Mouse (Mus musculus): Measurements from ENCODE around the gene Plxnc1. TPM values are rescaled to one million over a fixed set of nuclear protein-coding genes. Genes with fewer than 3 reads are reported as not detected.
A peak's percentile ranks its signal among the peaks of the same experiment; 100 is the strongest.

Gene Plxnc1
- polyA plus RNA-seq (2015; fragmentation: Nextera tagmentation; extraction: Ambion mirVana), result 2.4 and 3.1 TPM in 2 replicates

DNA sequence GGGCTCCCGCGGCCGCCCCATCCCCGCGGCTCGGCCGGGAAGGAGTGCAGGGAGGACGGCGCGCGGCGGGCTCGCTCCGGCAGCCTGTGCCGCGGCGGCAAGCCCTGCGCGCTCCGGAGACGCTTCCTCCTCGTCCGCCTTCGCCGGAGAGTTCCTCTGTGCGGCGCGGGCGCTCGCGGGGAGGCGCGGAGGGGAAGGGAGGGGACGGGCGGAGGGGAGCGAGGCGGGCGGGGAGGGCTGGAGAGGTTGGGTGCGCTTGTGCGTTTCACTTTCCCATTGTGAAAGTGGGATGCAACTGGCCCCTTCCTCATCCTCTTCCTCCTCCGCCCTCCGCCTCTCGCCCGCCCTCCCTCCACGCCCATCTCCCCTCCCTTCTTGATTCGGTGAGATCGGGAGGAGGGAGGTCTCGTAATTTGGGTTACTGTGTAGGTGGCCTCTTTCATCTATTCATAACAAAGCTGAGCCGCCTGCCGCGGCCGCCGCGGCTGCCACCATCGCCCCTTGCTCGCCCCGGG is at the start of gene Plxnc1:
TSS of gene Plxnc1 (minus strand) at position 145 of the 515 bp plus-strand sequence.
- Histone ChIP-seq H3K4me3 (peak within 1 kb of the TSS; percentile 74), H3K27me3 (peaks cover 69% of the 10 kb centered on the region), H3K4me1 (peaks cover 37% of the 10 kb centered on the region), H3K9me3 (no peaks in the 10 kb centered on the region), H3K36me3 (no peaks in the 10 kb centered on the region), H3K9ac (peak within 1 kb of the TSS; percentile 83), H3K27ac (peak within 1 kb of the TSS; percentile 11; the same call in 1 of the 2 replicates), H3K4me2 (peak within 1 kb of the TSS; percentile 97)
- WGBS, result 0% methylated on average over 38 of the region's 57 CpGs
- ATAC-seq (ENCODE audit: insufficient number of reproducible peaks, insufficient read depth, low FRiP score, low TSS enrichment, low read depth), result no peak

DNA sequence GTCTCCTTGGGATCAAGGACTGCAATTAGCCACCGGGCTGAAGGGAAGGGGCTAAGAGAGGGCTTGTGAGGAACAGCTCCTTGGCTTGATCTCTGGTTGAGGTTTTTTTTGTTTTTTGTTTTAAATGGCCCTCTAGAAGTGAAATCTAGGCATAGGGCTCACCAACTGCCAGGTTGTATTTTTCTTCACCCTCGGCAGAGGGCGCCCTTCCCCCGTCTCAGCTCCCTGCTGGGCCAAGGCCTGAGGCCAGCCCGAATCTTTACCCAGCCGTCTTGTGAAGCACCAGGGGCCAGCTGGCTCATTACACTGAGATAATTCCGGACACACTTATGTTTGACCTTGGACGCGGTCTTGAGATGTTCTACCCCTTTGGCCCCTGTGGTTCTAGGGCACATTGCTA is 47.5 kb upstream of the Plxnc1 start:
- Histone ChIP-seq H3K4me1 (peaks cover 12% of the 10 kb centered on the region), H3K36me3 (no peaks in the 10 kb centered on the region), H3K27me3 (peaks cover 10% of the 10 kb centered on the region; the same call in 1 of the 2 replicates), H3K9me3 (no peaks in the 10 kb centered on the region), H3K9ac (no peak overlapping the region), H3K27ac (no peak overlapping the region), H3K4me2 (peak overlapping the region; percentile 57), H3K4me3 (peak overlapping the region; percentile 31; the same call in 1 of the 2 replicates)
- no peak for ATAC-seq (ENCODE audit: insufficient number of reproducible peaks, insufficient read depth, low FRiP score, low TSS enrichment, low read depth)
- WGBS, result 12% methylated on average over 9 of the region's 9 CpGs

DNA sequence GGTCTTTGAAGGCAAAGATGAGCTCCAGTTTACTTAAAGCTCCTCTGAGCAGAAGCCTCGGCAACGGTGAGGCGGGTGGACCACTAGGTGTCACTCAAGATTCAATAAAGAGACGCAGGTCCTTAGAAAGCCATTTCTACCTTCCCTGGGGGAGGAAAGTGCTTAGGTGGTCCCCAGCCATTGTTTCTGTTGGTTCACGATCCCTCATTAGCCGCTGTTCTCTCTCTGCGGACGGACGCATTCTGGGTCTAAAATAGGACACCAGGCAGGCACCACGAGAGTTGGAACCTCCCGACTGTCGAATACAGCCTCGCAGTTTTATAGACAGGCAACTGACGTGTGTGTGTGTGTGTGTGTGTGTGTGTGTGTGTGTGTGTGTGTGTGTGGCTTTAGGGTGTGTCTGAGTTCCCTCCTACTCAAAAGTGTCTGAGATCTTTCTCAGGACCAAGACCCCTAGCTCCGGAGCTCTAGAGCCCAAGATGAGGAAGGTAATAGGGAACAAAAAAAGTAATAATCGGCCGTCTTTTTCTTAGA is 47.0 kb upstream of the Plxnc1 start:
- H3K4me1 ChIP-seq, result peaks cover 12% of the 10 kb centered on the region
- no peak for ATAC-seq (ENCODE audit: insufficient number of reproducible peaks, insufficient read depth, low FRiP score, low TSS enrichment, low read depth)
- H3K9ac ChIP-seq, result peak overlapping the region; percentile 58; the same call in 1 of the 2 replicates
- peak overlapping the region; percentile 31 for H3K4me3 ChIP-seq
- H3K4me2 ChIP-seq, result peak overlapping the region; percentile 57
- H3K36me3 ChIP-seq, result no peaks in the 10 kb centered on the region
- peaks cover 10% of the 10 kb centered on the region; the same call in 1 of the 2 replicates for H3K27me3 ChIP-seq
- WGBS, result 13% methylated on average over 17 of the region's 17 CpGs
- H3K27ac ChIP-seq, result 0 out of 2 replicates have a peak overlapping the region, but pooled peaks have one; percentile 16
- no peaks in the 10 kb centered on the region for H3K9me3 ChIP-seq

DNA sequence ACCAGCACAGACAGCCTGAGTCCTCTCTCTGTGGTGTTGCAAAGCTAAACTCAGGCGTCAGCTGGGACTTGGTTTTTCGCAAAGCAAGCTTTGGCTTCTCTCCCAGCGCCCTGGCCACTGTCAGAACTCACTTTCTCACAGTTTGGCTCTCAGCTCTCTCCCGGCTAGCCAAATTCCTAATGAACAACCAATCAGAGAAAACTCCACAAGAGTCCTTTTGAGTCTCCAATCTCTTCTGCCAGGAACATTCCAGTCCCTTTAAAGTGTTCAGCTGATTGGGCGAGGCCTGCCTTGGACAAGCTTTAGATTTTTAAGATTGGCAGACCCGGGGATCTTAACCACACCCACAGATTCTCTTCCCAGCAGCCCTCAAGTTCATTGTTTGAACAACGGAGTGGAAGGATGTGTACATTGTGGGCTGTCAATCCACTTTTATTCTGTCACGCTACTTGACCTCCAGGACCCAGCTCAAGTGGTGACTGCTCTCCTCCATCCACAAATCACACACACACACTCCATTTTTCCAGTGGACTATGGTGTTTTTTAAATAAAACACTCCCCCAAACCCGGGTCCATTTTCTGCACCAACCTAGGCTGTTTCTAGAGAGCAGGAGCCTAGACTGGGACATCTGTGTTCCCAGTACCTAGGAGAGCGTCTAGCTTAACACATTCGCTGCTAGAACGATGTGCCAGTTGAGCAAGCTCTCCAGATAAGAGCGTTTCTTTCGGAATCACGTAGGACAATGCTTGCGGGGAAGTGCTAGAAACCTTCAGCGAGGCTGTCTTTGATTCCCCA is 46.3 kb upstream of the Plxnc1 start:
- WGBS, result 20% methylated on average over 17 of the region's 17 CpGs
- H3K27ac ChIP-seq, result peak overlapping the region; percentile 24
- H3K9me3 ChIP-seq, result no peaks in the 10 kb centered on the region
- no peaks in the 10 kb centered on the region for H3K36me3 ChIP-seq
- peak overlapping the region; percentile 31 for H3K4me3 ChIP-seq
- ATAC-seq (ENCODE audit: insufficient number of reproducible peaks, insufficient read depth, low FRiP score, low TSS enrichment, low read depth), result 0 out of 2 replicates have a peak, but pooled peaks have one; percentile 28
- peaks cover 10% of the 10 kb centered on the region; the same call in 1 of the 2 replicates for H3K27me3 ChIP-seq
- peak overlapping the region; percentile 57 for H3K4me2 ChIP-seq
- H3K4me1 ChIP-seq, result peaks cover 12% of the 10 kb centered on the region
- H3K9ac ChIP-seq, result peak overlapping the region; percentile 58; the same call in 1 of the 2 replicates

DNA sequence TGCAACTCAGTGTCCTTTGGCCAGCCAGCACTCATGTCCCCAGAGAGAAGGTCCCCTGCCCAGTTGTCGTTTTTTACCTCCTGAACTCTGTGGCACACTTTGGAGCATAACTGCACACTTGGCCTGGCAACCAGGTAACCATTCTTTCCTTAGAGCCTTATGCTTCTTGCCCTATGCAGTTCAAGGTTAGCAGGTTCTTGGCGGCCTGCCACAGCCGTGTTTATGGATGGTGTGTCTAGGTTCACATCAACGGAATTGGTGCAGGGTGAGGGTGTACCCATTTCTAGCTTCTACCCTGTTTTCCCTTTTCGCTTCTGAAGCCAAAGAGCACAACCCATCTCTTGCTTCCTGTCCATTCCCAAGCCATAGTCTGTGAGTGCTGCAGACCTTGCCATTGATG is 44.7 kb upstream of the Plxnc1 start:
- H3K4me3 ChIP-seq, result no peak overlapping the region
- no peak for ATAC-seq (ENCODE audit: insufficient number of reproducible peaks, insufficient read depth, low FRiP score, low TSS enrichment, low read depth)
- H3K4me1 ChIP-seq, result peaks cover 12% of the 10 kb centered on the region

DNA sequence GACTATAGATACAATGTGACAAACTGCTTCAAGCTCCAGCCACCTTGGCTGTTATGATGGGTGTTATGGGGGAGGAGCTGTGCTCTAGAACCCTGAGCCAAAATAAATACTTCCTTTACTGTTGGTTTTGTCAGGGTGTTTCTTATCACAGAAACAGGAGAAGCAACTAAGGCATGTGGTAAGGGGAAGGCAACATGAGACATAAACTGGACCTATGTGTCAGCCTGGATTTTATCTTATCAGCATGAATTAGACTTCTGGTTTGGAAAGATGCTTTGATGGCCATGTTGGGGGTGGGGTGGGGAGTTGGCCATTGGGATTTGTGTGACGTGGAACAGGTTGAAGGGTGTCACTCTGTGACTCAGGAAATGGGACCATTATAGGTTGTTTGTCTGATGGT is 40.5 kb upstream of the Plxnc1 start:
- H3K4me3 ChIP-seq, result no peak overlapping the region
- 60% methylated on average over 1 of the region's 1 CpGs for WGBS
- no peak overlapping the region for H3K9ac ChIP-seq
- H3K9me3 ChIP-seq, result no peaks in the 10 kb centered on the region
- H3K4me2 ChIP-seq, result no peak overlapping the region
- H3K4me1 ChIP-seq, result peaks cover 8% of the 10 kb centered on the region; the same call in 1 of the 2 replicates
- H3K27ac ChIP-seq, result no peak overlapping the region
- no peak for ATAC-seq (ENCODE audit: insufficient number of reproducible peaks, insufficient read depth, low FRiP score, low TSS enrichment, low read depth)
- peaks cover 7% of the 10 kb centered on the region; the same call in 1 of the 2 replicates for H3K27me3 ChIP-seq
- H3K36me3 ChIP-seq, result no peaks in the 10 kb centered on the region

More for the DNA sequence above, 44.7 kb upstream of the Plxnc1 start:
- H3K36me3 ChIP-seq, result no peaks in the 10 kb centered on the region
- no peak overlapping the region for H3K4me2 ChIP-seq
- H3K9ac ChIP-seq, result no peak overlapping the region
- H3K27me3 ChIP-seq, result peaks cover 10% of the 10 kb centered on the region; the same call in 1 of the 2 replicates
- 81% methylated on average over 5 of the region's 5 CpGs for WGBS
- H3K9me3 ChIP-seq, result no peaks in the 10 kb centered on the region
- H3K27ac ChIP-seq, result no peak overlapping the region

DNA sequence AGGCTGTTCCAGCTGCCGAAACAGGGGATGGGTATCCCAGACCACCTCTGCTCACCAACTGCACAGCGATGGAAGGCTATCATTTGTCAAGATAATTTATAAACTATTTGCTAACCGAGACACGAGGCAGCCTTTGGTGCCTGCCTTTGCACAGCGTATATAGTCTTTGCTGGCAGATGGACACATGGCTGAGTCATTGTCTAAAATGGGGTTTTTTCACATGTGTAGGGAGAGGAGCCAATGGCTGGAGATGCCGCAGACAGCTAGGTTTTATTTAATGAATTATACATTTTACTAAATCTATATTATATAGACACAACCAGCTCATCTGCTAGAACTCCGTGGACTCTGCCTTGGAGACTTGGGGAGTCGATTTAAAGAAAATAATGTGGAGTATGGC is 37.9 kb upstream of the Plxnc1 start:
- peaks cover 8% of the 10 kb centered on the region; the same call in 1 of the 2 replicates for H3K4me1 ChIP-seq
- no peak overlapping the region for H3K4me2 ChIP-seq
- ATAC-seq (ENCODE audit: insufficient number of reproducible peaks, insufficient read depth, low FRiP score, low TSS enrichment, low read depth), result no peak
- H3K36me3 ChIP-seq, result no peaks in the 10 kb centered on the region
- H3K27ac ChIP-seq, result no peak overlapping the region
- H3K27me3 ChIP-seq, result no peaks in the 10 kb centered on the region
- no peaks in the 10 kb centered on the region for H3K9me3 ChIP-seq
- no peak overlapping the region for H3K4me3 ChIP-seq
- 86% methylated on average over 8 of the region's 8 CpGs for WGBS
- H3K9ac ChIP-seq, result no peak overlapping the region

DNA sequence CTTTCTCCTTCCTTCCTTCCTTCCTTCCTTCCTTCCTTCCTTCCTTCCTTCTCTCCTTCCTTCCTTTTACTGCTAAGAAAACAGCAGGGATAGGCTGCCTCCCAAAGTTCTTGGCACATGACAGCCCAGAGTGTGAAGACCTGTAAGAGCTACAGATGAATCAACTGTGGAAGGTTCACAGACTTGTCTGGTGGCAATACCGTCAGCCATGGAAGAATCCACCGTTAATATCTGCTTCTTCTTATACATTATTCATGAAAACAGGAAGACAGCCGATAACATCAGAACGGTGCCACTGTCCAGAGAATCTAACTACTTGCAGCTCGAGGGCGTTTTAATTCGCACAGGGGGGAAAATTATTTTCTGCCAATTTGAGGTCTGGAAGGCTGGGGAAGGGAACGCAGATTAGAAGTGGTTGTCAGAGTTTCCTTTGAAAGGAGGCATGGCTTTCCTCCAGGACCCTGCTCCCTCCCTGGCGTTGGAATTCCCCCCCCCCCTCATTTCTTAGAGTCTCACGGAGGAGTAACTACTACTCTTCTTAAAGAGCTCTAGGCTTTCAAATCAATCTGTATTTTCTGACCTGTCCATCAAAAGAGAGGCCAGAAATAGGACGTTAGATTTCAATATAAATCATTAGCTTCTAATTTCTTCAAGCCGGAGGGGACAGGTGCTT is 37.0 kb upstream of the Plxnc1 start:
- Histone ChIP-seq H3K27ac (no peak overlapping the region), H3K36me3 (no peaks in the 10 kb centered on the region), H3K4me1 (peaks cover 8% of the 10 kb centered on the region; the same call in 1 of the 2 replicates), H3K4me2 (peak overlapping the region; percentile 23; the same call in 1 of the 2 replicates), H3K9me3 (no peaks in the 10 kb centered on the region), H3K9ac (no peak overlapping the region), H3K27me3 (no peaks in the 10 kb centered on the region), H3K4me3 (no peak overlapping the region)
- 31% methylated on average over 12 of the region's 12 CpGs for WGBS
- ATAC-seq (ENCODE audit: insufficient number of reproducible peaks, insufficient read depth, low FRiP score, low TSS enrichment, low read depth), result no peak

DNA sequence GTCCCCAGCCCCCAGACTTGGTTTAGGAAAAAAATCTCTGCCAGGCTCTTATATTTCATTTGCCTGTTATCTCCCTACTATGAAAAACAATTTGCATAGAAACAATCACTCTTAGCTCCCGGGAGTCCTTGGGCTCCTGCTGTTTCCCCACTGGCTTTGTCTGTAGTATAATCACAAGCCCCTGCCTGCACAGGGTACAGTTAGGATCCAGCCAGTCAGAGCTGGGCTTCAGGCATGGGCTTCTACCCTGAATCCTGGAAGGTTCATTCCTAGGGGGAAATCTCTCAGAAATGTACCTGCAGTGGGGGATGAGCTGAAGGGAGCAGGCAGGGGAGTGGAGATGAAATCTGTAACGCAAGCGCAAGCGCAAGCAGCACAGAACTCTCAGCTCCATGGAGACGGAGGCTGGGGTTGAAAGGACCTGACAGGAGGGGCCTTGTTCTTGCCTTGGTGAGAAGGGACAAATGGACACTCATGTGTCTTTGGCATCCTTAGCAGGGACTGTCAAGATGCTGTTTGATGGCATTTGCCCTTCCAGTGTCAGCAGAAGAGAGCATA is 33.7 kb upstream of the Plxnc1 start:
- Histone ChIP-seq H3K4me2 (no peak overlapping the region), H3K27ac (no peak overlapping the region), H3K36me3 (no peaks in the 10 kb centered on the region), H3K4me1 (peaks cover 18% of the 10 kb centered on the region), H3K27me3 (no peaks in the 10 kb centered on the region), H3K9ac (0 out of 2 replicates have a peak overlapping the region, but pooled peaks have one; percentile 32), H3K4me3 (no peak overlapping the region), H3K9me3 (peaks cover 3% of the 10 kb centered on the region; the same call in 1 of the 2 replicates)
- WGBS, result 42% methylated on average over 5 of the region's 5 CpGs
- no peak for ATAC-seq (ENCODE audit: insufficient number of reproducible peaks, insufficient read depth, low FRiP score, low TSS enrichment, low read depth)

DNA sequence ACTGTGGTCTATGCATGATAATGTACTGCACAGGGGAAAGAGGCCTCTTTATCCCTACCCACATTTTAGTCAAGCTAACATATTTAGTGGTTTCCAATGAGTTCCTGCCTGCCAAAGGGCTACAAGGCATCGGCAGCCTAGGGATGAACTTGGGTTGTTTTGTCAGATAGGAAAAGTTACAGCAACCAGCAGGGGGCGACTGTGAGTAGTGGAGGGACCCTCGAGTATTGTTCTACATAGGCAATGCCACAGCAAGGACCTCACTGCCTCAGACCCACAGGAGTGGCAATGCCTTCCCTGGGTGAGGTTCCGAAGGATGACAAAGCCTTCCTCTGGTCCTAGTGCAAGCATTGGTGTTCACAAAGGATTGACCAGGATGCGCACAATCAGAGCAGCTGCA is 31.7 kb upstream of the Plxnc1 start:
- Histone ChIP-seq H3K36me3 (no peaks in the 10 kb centered on the region), H3K4me3 (no peak overlapping the region), H3K27ac (no peak overlapping the region), H3K9me3 (peaks cover 7% of the 10 kb centered on the region; the same call in 1 of the 2 replicates), H3K9ac (no peak overlapping the region), H3K4me2 (no peak overlapping the region), H3K27me3 (no peaks in the 10 kb centered on the region), H3K4me1 (peaks cover 10% of the 10 kb centered on the region)
- 61% methylated on average over 5 of the region's 5 CpGs for WGBS
- ATAC-seq (ENCODE audit: insufficient number of reproducible peaks, insufficient read depth, low FRiP score, low TSS enrichment, low read depth), result no peak

DNA sequence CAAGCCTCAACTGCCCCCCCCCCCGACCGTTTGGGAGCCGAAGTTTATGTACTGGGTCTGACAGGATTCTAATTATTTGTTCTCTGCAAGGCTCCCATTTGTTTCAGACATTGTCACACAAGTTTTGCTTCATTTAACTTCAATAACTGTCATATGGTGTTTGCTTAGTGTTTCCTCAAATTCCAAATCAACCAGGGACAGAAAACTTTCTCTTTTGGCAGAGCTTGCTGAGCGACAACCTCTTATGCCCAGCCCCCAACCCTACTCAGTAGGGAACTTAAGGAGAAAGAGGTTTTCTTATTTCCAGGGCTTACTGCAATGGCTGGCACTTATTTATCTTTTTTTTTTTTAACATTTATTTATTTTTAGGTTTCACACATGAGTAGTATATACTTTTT is 30.5 kb upstream of the Plxnc1 start:
- Histone ChIP-seq H3K4me3 (no peak overlapping the region), H3K36me3 (no peaks in the 10 kb centered on the region), H3K4me1 (peaks cover 10% of the 10 kb centered on the region), H3K27ac (no peak overlapping the region), H3K9ac (no peak overlapping the region), H3K27me3 (no peaks in the 10 kb centered on the region), H3K4me2 (no peak overlapping the region), H3K9me3 (peaks cover 7% of the 10 kb centered on the region; the same call in 1 of the 2 replicates)
- ATAC-seq (ENCODE audit: insufficient number of reproducible peaks, insufficient read depth, low FRiP score, low TSS enrichment, low read depth), result no peak
- WGBS, result 24% methylated on average over 4 of the region's 4 CpGs

Data from embryonic facial prominence, embryonic 13.5 days (tissue).